Mouse (Mus musculus) forebrain, embryonic 13.5 days (tissue): ENCODE data around the gene Trpm7. TPM values are rescaled to one million over a fixed set of nuclear protein-coding genes. Genes with fewer than 3 reads are reported as not detected.

Source experiments
- ATAC-seq: fragments of 200-750 bp; cut with Nextera tagmentation; 2 replicates; pipeline ENCODE4 v1.8.0; 2017
- H3K27ac ChIP-seq: fragments of 300-500 bp; sonication (generic); 2 replicates; pipeline ENCODE4 v1.5.1; 2015; ENCODE audit warnings: inconsistent platforms, mild to moderate bottlenecking, moderate library complexity
- H3K27me3 ChIP-seq: fragments of 300-500 bp; sonication (generic); 2 replicates; pipeline ENCODE4 v1.6.1; 2015; ENCODE audit warnings: mild to moderate bottlenecking, inconsistent platforms
- H3K36me3 ChIP-seq: fragments of 300-500 bp; sonication (generic); 2 replicates; pipeline ENCODE4 v1.6.1; 2015; ENCODE audit warnings: mild to moderate bottlenecking, inconsistent platforms; ENCODE audit not compliant: poor library complexity, severe bottlenecking
- H3K4me1 ChIP-seq: fragments of 300-500 bp; sonication (generic); 2 replicates; pipeline ENCODE4 v1.6.1; 2015; ENCODE audit warnings: inconsistent platforms
- H3K4me2 ChIP-seq: fragments of 300-500 bp; sonication (generic); 2 replicates; pipeline ENCODE4 v1.6.1; 2015; ENCODE audit warnings: inconsistent platforms, mild to moderate bottlenecking, moderate library complexity
- H3K4me3 ChIP-seq: fragments of 300-500 bp; sonication (generic); 2 replicates; pipeline ENCODE4 v1.5.1; 2015; ENCODE audit warnings: mild to moderate bottlenecking, inconsistent platforms
- H3K9ac ChIP-seq: fragments of 300-500 bp; sonication (generic); 2 replicates; pipeline ENCODE4 v1.6.1; 2015; ENCODE audit warnings: mild to moderate bottlenecking, inconsistent platforms
- H3K9me3 ChIP-seq: fragments of 300-500 bp; sonication (generic); replicated peaks from 2 replicates; pipeline ENCODE4 v1.6.1; 2016; ENCODE audit warnings: inconsistent platforms
- WGBS: fragments of 180-500 bp; shearing (Covaris S2); methylation state at CpG from one replicate; pipeline ENCODE4 v1.1.7; 2015; 5-methylcytosine and 5-hydroxymethylcytosine counted together
- microRNA-seq: library from miRNA; unstranded; fragments of <30 nt; microRNA quantifications from one replicate; pipeline ENCODE4, GENCODE M21; 2016
- polyA plus RNA-seq: library from polyadenylated mRNA; unstranded; fragments of >200 nt; fragmentation: Nextera tagmentation; extraction: Ambion mirVana; gene quantifications from 2 replicates; pipeline ENCODE4 v1.2.1, GENCODE M21; 2015

The Trpm7 gene
- polyA plus RNA-seq, 1 experiment from 2014 or later = 41.3 TPM

DNA sequence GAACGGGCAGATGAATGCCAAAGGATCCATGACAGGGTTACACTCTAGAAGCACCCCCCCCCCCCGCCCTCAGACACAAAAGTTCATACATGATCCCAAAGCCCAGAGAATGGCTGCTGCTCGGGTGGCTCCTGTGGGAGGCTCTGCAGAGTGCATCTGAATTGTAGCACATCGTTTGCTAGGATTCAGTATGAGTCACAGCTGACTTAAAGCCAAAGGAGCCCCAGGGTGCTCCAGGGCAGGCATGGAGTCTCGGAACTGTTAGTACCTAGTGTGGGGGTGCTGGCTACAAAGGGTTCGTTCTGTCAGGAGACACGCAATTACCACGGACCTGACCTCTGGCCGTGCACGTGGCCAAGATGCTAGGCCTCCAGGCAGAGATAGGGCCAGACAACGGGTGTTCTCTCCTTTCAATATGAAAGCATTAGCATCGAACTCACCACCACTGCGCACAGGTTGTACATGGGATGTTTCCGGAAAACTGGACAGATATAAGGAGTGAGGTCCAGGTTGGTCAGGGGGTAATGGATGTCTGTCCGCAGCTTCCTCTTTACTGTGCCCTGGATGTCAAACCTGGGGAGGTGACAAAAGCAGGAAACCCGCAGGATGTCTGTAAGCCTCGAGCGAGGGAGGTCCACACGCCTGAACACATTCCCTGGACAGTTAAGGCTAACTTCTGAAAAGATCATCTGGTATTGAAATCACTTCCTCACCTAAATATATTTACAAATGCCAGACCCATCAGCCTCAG, 106.4 kb downstream of the Trpm7 start:
- Histone ChIP-seq H3K36me3 (no peaks in the 10 kb centered on the region), H3K9me3 (no peaks in the 10 kb centered on the region), H3K27ac (no peak overlapping the region), H3K4me3 (no peak overlapping the region), H3K27me3 (no peaks in the 10 kb centered on the region), H3K4me1 (0 out of 2 replicates have a peak, but pooled peaks cover 4% of the 10 kb centered on the region), H3K9ac (no peak overlapping the region), H3K4me2 (no peak overlapping the region)
- no peak for ATAC-seq
- 74% methylated on average over 19 of the region's 19 CpGs for WGBS

DNA sequence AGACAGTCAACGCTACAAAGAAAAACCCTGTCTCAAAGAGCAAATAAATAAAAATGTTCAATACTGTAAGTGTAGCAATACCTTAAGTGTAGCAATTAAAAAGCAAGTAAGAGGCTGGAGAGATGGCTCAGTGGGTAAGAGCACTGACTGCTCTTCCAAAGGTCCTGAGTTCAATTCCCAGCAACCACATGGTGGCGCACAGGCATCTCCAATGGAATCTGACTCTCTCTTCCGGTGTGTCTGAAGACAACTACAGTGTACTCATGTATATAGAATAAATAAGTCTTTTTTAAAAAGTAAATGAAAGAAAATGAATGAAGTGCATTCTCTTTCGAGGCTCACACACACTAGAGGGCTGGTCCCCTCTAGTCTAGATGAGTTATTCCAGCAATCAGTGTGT, 107.8 kb downstream of the Trpm7 start:
- 0 out of 2 replicates have a peak, but pooled peaks cover 4% of the 10 kb centered on the region for H3K4me1 ChIP-seq

DNA sequence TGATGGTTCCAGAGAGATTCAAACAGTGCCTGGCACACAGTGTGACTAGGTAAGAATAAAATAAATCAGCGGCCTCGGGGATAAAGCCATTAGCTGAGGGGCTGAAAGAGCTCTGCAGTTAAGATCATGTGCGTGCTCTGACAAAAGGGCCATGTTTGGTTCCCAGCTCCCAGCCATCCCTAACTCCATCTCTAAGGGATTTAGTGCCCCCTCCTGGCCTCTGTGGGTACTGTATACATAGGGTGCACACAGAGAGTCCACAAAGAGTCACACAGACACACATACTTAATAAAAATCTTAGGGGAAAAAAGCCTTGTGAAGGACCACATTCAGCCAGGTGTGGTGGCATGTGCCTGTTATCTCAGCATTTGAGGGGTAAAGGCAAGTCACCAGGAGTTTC, 108.4 kb downstream of the Trpm7 start:
- H3K4me3 ChIP-seq = no peak overlapping the region
- peaks cover 10% of the 10 kb centered on the region for H3K36me3 ChIP-seq
- H3K27me3 ChIP-seq = no peaks in the 10 kb centered on the region
- H3K9ac ChIP-seq = no peak overlapping the region
- H3K4me2 ChIP-seq = no peak overlapping the region
- no peak for ATAC-seq
- no peak overlapping the region for H3K27ac ChIP-seq
- H3K9me3 ChIP-seq = no peaks in the 10 kb centered on the region
- WGBS = 93% methylated on average over 3 of the region's 3 CpGs
- H3K4me1 ChIP-seq = 0 out of 2 replicates have a peak, but pooled peaks cover 4% of the 10 kb centered on the region

More for the DNA sequence above, 107.8 kb downstream of the Trpm7 start:
- ATAC-seq = no peak
- H3K9me3 ChIP-seq = no peaks in the 10 kb centered on the region
- no peak overlapping the region for H3K9ac ChIP-seq
- H3K27me3 ChIP-seq = no peaks in the 10 kb centered on the region
- WGBS = 82% methylated on average over 4 of the region's 4 CpGs
- no peak overlapping the region for H3K4me3 ChIP-seq
- H3K4me2 ChIP-seq = no peak overlapping the region
- no peak overlapping the region for H3K27ac ChIP-seq
- H3K36me3 ChIP-seq = peaks cover 4% of the 10 kb centered on the region; the same call in 1 of the 2 replicates

DNA sequence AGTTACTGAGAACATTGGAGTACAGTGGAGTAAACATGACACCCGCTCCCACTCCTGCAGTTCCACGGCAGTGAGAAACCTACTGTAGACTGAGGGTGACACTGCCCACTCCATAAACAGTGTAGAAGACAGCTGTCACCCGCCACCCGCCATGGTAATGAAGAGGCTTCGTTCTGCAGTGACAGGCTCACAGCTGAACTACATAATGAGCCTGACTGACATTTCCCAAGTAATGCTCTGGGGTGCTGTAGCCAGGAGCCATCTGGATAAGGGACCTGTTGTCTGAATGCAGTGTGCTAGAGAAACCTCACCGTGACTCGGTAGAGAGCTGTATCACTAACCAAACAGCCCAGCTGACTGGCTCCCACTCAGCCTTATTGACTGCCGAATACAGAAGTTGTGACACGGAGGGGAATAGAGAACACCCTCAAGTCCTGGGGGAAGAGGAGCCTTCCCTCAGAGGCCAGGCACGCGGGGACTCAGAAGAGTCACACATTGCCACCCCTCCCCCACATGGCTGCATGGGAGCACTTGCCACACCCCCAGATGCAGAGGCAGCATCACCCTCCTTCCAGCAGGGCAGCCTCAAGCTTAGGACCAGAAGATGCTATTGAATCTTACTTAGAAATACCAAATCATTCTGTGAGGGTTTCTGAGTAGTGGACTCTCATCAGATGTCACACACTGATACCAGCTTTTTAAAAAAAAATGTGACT, 110.0 kb downstream of the Trpm7 start:
- ATAC-seq = peak; percentile 87
- 54% methylated on average over 11 of the region's 11 CpGs for WGBS
- H3K27me3 ChIP-seq = no peaks in the 10 kb centered on the region
- no peak overlapping the region for H3K4me3 ChIP-seq
- 0 out of 2 replicates have a peak, but pooled peaks cover 4% of the 10 kb centered on the region for H3K4me1 ChIP-seq
- peaks cover 25% of the 10 kb centered on the region for H3K36me3 ChIP-seq
- H3K4me2 ChIP-seq = peak overlapping the region; percentile 9; the same call in 1 of the 2 replicates
- no peak overlapping the region for H3K9ac ChIP-seq
- peak overlapping the region; percentile 20; the same call in 1 of the 2 replicates for H3K27ac ChIP-seq
- no peaks in the 10 kb centered on the region for H3K9me3 ChIP-seq

DNA sequence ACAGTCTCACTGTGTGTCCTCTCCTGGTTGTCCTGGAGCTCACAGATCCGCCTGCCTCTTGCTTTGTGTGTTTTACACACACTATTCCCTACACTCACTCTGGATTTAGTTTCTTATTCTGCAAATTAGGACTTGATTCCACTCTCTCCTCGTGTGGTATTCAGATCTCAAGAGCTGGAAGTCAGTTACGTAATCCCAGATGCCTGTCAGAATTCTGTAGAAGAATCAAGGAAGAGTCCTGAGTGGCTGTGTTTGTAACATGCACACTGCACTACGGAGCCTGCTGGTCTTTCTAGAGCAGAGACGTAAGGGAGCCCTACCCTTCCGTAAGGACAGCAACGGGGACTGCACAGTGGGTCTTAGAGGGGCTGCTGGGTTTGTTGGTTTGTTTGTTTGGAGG, 116.7 kb downstream of the Trpm7 start:
- Histone ChIP-seq H3K4me3 (no peak overlapping the region), H3K4me2 (no peak overlapping the region), H3K36me3 (peaks cover 90% of the 10 kb centered on the region), H3K9ac (no peak overlapping the region), H3K9me3 (no peaks in the 10 kb centered on the region), H3K27me3 (no peaks in the 10 kb centered on the region), H3K27ac (no peak overlapping the region), H3K4me1 (no peaks in the 10 kb centered on the region)
- no peak for ATAC-seq
- 97% methylated on average over 7 of the region's 7 CpGs for whole genome bisulfite sequencing

DNA sequence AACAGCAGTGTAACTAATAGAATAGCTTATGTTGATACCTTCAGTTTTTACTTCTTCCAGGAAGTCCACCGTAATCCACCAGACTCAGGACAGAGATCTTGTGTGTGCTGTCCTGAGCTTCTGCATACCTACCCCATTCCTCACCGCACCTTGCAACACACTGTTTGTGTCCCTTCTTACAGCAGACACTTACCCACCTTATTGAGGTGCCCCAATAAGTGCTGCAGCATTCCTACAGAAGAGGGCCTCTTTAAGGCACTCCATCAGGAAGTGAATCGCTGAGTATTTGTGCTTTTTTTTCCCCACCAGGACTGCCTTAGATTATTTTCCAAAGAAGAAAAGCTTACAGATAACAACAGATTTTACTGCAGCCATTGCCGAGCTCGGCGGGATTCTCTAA, 120.4 kb downstream of the Trpm7 start:
- no peaks in the 10 kb centered on the region for H3K4me1 ChIP-seq
- WGBS = 98% methylated on average over 6 of the region's 6 CpGs
- no peaks in the 10 kb centered on the region for H3K27me3 ChIP-seq
- H3K27ac ChIP-seq = no peak overlapping the region
- no peaks in the 10 kb centered on the region for H3K9me3 ChIP-seq
- no peak overlapping the region for H3K4me3 ChIP-seq
- peaks cover 93% of the 10 kb centered on the region for H3K36me3 ChIP-seq
- ATAC-seq = no peak
- no peak overlapping the region for H3K9ac ChIP-seq
- H3K4me2 ChIP-seq = no peak overlapping the region

DNA sequence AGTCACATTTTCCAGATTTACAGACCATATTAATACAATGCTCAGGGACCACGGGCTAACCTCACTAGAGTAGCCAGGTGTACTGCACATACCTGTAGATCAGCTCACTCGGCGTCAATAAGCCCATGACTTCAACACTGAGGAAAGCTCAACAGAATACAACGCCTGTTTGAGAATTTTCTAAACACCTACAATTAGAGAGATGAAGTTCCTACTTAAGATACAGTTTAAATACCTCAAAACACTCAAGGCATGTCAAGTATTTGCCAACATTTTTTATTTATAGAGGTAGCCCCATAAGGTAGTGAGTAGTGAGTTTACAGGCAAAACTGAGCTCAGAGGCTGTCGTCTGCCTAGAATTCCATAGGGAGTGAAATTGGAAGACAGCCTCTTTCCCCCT, 132.6 kb downstream of the Trpm7 start:
- ATAC-seq = no peak
- WGBS = 94% methylated on average over 5 of the region's 5 CpGs
- Histone ChIP-seq H3K27me3 (no peaks in the 10 kb centered on the region), H3K9ac (no peak overlapping the region), H3K27ac (no peak overlapping the region), H3K4me2 (no peak overlapping the region), H3K9me3 (no peaks in the 10 kb centered on the region), H3K4me1 (no peaks in the 10 kb centered on the region), H3K36me3 (peaks cover 76% of the 10 kb centered on the region), H3K4me3 (no peak overlapping the region)

Small RNA genes within 50 kb of the gene (microRNA-seq; reads per million reads assigned to microRNA genes)
- 1.6 reads per million for gene Mir3473g

Other genes with a start within 250 kb of the Trpm7 start
- 68.6 and 70.3 TPM in 2 replicates for gene Gabpb1, start 199.9 kb downstream of the Trpm7 start, polyA plus RNA-seq
- gene Usp8, start 168.9 kb downstream of the Trpm7 start, polyA plus RNA-seq = 28.9 and 30.8 TPM in 2 replicates
- 2.2 and 3.3 TPM in 2 replicates for gene Usp50, start 92.8 kb downstream of the Trpm7 start, polyA plus RNA-seq
- gene Sppl2a, start 57.0 kb upstream of the Trpm7 start, polyA plus RNA-seq = 37.6 and 43.5 TPM in 2 replicates
- gene Ap4e1, start 132.5 kb upstream of the Trpm7 start, polyA plus RNA-seq = 10.7 and 11.7 TPM in 2 replicates
- gene Blvra, start 194.4 kb upstream of the Trpm7 start, polyA plus RNA-seq = 22.3 and 24.1 TPM in 2 replicates